Mouse (Mus musculus): ENCODE data around the gene Myh11. TPM values are rescaled to one million over a fixed set of nuclear protein-coding genes. Genes with fewer than 3 reads are reported as not detected.

Myh11 gene
- 92.9 TPM for polyA plus RNA-seq (2014; fragmentation: Illumina TruSeq; extraction: RNeasy Lipid Tissue Mini Kit (QIAGEN cat#74804))

DNA sequence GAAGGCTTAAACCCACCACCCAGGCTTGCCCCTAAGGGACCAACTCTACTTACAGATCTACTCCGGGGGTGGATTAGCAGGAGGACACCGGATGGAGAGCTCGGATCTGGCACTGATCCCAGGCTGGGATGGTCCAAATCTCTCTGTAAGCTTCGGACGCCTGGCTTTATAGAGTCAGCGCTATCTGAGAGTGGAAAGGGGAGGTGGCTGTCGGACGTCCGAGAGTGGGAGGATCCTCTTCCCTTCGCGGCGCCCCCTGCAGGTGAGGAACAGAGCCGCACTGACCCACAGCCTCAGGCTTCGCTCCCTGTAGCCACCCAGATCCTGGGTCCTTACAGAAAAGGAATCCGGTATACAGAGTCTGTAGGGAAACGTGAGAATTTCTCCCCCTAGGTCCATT lies at the start of gene Myh11:
TSS of gene Myh11 (minus strand) at position 150 of the 400 bp plus-strand sequence.

DNA sequence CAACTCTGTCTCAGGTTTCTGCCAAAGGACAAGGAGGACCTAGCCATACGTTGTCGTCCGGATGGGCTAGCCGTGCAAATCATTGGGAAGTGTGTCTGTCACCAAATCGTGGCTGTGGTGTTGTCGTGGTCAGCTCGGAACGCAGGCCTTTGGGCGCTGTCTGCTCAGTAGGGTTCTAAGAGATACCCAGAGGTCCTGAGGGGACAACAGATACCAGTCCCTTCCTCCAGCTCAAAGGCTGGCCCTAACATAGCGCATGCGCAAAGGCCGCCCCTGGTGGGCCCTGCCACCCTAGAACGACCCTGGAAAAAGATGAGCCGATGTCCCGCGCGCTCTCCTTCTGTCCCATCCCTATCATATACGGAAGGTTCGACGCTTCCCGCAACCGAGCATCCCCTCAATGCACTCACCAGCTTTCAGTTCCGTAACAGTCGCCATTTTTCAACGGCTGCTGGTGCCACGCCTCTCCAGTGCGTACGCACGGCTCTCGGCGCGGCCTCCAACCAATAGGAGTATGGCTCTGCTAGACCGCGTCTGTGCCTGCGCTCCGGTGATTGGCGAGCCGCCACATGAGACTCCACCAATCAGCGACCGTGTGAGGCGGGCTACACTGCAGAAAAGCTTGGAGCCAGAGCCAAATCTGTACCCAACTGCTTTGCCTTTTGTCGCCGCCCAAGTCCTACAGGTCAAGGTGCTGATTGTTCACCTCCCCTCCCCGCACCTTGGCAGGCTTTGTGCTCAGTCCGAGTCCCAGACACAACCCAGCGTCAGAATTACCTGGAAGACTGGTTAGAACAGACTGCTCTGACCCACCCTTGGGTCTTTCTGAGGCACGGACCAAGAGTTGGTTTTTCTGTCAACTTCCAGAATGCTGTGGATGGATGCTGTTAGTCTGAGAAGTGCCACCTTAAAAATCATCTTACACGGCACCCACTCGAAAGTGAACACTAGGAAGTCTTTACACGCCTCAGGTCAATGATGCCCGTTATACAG lies 26.0 kb upstream of the Myh11 start, which contains the start of gene Fopnl:
TSS of gene Fopnl (minus strand) at position 522 of the 993 bp plus-strand sequence.

DNA sequence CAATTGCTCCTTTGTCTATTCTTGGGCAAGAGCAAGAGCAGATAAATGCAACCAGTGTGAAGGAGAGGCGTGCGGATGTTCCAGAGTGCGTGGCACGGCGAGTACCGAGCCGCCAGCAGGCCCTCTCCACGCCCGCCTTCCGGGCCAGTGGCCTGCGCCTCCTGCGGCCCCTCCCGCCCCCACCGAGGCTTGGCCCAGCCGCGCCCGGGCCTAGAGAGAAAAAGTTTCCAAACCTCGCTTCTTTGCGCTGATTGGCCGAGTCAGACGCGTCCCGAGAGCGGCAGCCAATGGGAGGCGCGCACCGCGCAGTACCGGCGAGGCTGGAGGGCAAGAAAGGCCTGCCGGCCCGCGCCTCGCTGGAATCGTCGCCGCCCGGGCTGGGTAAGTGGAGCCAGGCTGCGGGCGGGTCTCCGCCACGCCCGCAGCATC lies 128.2 kb downstream of the Myh11 start, which contains the start of the genes Nde1 and Marf1:
TSS of gene Nde1 (plus strand) at position 288 of the 429 bp plus-strand sequence.
TSS of gene Marf1 (minus strand) at position 364 of the 429 bp plus-strand sequence.

Other genes with a start within 250 kb of the Myh11 start
- 22.0 TPM for gene Nde1, start 128.1 kb downstream of the Myh11 start, polyA plus RNA-seq (2014; fragmentation: Illumina TruSeq; extraction: RNeasy Lipid Tissue Mini Kit (QIAGEN cat#74804))
- 70.1 TPM for gene Marf1, start 128.0 kb downstream of the Myh11 start, polyA plus RNA-seq (2014; fragmentation: Illumina TruSeq; extraction: RNeasy Lipid Tissue Mini Kit (QIAGEN cat#74804))
- 89.5 TPM for gene Fopnl, start 26.0 kb upstream of the Myh11 start, polyA plus RNA-seq (2014; fragmentation: Illumina TruSeq; extraction: RNeasy Lipid Tissue Mini Kit (QIAGEN cat#74804))
- gene Abcc1, start 70.2 kb upstream of the Myh11 start, polyA plus RNA-seq (2014; fragmentation: Illumina TruSeq; extraction: RNeasy Lipid Tissue Mini Kit (QIAGEN cat#74804)) = 7.4 TPM

Data from ovary, adult 10 weeks (tissue).